Mouse (Mus musculus) fat pad, adult 2 months (tissue): ENCODE measurements at regions not wholly inside any gene's neighbourhood (a gene's known extent, or its start where the extent isn't known, plus 50 kb on each side); places are given as distances from the start of the nearest gene placed in this dataset.
A peak's percentile ranks its signal among the peaks of the same experiment; 100 is the strongest.
"Not testable (repeated sequence)": the region's sequence is repeated elsewhere in the genome, so short reads cannot be mapped to it uniquely, and the experiment has no call there.

Experiments
- DNase-seq: peaks from one replicate; pipeline ENCODE4 v3.0.0-alpha.2; 2011; ENCODE audit warnings: low read depth, low spot score; ENCODE audit errors: extremely low read depth

DNA sequence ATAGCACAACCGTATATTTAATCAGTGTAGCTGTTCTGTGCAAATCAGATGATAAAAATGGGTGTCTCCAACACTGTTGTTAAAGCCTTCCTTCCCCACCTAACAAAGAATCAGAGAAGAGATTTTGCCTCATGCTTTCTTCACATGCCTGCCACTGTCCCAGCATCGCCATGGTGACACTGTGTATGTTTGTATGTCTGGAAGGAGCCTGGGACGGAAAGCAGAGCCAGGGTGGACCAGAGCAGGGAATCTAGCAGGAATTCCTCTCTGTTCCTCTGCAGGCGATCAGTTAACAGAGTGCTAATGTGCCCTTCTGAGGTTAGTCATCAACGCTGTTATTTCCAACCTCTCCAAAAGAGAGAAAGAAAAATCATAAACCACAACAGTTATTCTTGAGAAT lies 222.4 kb downstream of the Adamts15 start:
- no peak for DNase-seq

DNA sequence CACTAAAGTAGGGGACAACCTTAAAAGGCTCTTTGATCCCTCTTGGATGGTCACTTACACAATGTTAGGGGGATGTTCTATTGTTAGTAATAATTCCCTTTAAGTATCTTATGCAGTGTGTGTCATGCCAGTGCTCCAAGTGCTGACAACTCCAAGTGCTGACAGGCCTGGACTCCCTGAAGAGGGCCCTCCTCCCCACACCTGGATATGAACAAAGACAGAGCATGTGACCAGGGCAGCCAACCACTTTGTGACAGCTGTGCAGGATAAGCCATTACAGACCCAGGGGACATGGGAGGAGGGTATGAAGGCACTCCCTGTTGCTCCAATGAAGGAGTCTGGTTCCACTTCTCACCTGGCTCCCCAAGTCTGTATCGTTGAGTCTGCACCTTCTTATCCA lies 224.7 kb downstream of the Adamts15 start:
- no peak for DNase-seq

DNA sequence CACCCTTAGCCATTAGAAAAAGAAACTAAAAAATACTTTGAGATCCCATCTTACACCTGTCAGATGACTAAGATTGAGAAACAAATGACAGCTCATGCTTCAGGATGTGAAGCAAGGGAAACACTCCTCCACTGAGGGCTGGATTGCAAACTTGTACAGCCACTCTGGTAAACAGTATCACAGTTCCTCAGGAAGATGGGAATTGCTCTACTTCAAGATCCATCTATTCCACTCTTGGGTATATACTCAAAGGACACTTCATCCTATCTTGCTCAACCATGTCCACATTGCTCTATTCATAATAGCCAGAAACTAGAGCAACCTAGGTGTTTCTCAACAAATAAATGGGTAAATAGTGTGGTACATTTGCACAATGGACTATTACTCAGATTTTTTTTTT lies 241.2 kb downstream of the Snx19 start:
- DNase-seq: peak; percentile 78

DNA sequence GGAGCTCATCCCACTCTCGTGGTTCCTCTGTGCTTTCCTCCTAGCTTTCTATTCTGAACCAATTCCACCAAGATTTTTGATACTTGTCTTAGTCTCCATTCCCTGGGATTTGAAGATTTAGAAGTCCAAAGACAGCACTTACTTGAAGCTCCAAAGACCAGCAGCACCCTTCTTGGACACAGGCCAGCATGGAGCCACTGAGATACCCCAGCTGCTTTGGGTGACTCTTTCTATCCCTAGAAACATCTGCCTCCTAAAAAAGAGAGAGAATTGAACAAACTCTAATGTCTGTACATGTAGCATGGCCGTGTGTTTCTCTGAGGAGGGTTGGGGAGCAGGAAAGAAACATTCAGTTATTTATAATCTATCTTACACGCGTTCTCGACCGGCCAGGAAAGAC lies 235.5 kb downstream of the Snx19 start:
- no peak for DNase-seq

DNA sequence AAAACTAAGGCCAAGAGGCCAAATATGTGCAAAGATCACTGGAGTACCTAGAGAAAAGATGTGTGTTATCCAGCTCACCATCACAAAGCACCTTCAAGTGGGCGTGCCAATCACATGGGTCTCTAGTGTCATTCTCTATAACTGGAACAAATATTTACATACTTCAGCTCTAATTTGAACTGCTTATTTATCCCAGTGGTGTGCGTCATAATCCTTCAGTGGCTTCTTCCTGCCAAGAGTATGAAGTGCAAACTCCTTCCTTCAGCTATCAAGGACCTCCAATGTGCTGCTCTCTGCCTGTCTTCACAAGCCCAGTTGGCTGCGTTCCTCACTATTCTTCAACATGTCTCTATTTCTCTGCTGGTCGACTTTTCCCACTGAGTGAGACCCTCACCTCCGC lies 227.1 kb downstream of the Snx19 start:
- no peak for DNase-seq

DNA sequence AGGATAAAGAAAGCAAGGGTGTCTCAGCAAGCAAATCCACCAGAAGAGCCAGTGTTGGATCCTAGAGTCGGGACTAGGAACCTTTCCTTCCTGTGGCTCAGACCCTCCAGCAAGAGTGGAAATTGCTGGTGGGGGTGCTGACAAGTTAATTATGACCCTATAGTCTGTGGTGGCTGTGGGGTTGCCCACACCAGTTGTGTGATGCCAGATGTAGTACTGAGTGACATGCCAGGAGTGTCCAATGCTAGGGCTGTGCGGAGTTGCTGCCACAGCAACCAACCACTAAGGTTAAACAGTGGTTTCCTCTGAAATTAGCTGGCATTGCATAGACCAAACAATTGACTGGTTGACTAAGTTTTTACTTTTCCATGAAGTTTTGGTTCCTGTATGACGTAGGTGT lies 226.3 kb downstream of the Snx19 start:
- DNase-seq: no peak

DNA sequence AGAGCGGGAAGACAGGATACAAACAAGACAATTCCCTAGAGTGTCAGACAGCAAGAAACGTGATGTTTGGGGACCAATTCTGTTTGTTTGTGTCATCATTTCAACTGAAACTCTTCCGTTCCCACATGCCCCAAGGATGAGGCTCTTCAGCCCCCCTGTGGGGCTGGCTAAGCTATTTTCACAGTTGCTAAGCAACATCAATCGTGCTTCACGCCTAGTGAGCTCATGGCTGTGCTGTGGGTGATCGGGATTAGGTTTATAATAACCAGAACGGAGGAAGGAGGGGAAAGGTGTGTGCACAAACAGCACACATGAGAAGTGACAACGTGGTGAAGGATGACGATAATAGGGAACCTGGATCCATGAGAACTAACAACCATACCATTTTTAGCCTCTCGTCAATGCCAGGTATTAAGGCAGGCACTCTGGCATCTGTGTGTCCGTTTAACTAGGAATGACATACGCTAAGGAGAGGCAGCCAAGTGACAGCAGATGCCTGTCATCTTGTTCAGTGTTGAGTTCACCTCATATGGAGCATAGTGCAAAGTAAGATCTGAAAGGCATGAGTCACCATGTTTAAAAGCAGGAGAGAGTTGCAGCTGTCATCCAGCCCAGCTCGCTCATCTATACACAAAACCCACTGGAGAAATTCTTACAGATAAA lies 222.6 kb downstream of the Snx19 start:
- no peak for DNase-seq

DNA sequence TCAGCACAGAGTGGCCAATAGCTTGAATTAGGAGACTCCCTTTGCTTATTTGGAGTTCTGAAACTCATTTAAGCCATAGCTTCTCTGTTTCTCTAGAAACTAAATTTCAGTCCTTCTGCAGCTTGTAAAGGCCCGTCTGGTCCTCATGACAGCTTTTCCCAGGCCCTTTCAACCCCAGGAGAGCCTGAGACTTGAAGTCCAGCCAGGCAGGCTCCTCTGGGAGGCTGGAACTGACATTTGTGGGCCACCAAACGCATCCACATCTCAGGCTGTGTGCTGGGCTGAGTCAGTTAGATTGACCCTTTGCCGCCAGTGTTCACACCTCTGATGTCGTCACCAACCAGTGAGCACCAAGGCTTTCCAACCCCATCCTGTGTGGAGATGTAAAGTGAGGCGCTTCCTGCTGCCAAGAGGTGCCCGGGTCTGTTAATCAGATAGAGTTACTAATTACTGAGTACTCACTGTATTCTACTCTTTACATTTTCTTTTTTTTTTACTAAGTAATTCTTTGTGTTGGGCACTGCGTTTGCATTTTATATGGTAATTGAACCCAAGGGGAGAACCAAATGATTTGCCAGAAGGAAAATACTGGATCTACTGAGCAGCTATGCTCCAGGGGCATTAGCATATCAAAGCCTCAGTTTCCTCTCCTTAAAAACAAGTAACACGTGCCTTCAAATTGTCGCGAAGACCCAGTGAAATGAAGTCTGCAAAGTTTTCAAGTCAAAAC lies 207.0 kb downstream of the Snx19 start:
- no peak for DNase-seq

DNA sequence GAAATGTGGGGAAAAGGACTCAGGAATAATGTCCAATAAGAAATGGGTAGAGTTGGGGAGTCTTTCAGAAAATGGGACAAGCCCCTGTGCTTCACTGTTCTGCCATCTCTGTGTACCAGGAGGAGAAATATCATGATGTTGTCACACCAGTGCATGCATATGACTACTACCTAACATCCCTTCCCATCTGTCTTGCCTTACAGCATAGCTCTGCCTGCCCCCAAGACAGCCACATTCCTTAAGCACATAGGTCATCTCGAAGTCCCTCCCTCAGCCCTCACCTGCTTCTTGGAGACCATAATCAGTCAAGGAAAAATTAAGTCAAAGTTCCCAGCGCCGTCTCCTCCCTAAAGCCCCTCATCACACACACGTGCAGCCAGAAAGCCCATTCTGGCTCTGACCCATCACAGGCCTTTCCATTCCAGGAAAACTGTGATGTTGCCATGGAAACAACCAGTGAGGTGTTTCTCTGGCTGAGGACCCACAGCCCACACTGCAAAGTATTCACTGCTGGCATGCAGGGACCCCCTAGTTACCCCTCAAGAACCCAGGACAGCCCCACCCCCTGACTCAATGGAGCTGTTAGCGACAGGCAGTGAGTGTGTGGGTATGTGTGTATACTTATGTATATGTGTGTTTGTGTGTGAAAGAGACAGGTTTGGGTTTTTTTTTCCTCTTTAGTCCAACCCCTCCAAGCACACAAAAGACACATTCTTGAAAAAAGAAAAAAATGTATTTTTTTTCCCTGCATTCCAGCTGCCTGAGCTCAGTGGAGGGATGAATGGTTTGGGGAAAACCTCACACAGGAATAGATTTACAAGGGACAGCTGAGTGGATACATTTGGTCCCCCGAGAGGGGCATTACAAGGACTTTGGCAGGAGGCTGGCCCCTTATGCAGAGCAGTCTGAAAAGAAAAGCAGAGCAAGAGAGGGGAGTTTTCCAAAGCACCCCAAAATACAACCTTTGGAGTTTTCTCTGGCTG lies 205.5 kb downstream of the Snx19 start:
- no peak for DNase-seq

DNA sequence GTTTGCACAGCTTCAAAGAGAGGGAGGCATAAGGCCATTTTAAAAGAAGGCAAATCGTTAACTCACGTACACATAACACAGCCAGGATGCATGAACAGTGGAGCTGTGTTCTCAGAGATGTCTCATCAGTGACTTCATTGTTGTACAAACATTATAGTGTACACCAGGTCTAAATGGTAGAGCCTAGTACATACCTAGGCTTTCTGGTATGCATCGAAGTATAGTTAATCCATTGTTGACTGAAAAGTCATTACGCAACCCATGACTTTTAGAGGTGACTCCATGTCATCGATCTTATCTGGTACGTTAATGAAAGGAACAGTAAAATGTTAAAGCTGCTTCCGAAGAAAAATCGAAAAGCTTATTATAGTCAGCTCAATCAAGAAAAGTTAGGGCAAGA lies 198.7 kb downstream of the Snx19 start:
- peak; percentile 54 for DNase-seq

DNA sequence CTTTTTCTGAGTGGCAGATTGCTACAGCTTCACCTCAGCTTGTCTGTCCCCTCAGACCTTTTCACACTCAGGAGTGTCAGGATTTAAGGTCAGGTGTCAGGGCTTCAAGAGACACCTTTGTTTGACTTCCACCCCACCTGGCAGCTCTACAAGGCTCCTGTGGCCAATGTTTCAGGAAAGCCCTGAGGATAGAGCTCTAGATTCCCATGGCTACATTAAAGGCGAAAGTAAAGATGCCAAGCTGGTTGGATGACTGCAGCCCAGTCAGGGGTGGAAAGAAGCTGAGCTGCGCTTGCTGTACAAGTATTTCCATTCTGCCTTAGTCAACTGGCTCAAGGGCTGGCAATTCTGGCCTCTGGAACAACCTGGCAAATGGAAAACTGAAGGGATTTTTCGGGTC lies 198.2 kb downstream of the Snx19 start:
- peak; percentile 66 for DNase-seq

DNA sequence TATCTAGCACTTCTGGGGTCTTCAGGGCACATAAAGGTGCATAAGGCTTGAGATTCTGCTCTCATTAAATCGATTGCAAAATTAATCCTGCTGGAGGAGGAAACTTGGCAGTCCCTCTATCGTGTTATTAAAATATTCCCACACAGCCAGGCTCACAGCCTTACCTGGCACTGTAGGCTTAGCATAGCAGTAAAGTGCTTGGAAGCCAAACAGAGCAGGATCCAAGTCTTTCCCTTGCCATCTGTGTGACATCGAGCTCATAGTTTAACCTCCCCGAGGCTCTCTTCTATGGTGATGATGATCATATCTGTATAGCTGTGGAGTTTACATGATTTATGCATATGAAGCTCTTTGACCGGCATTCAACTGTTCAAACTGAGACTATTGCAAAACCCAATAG lies 197.6 kb downstream of the Snx19 start:
- peak; percentile 100 for DNase-seq

DNA sequence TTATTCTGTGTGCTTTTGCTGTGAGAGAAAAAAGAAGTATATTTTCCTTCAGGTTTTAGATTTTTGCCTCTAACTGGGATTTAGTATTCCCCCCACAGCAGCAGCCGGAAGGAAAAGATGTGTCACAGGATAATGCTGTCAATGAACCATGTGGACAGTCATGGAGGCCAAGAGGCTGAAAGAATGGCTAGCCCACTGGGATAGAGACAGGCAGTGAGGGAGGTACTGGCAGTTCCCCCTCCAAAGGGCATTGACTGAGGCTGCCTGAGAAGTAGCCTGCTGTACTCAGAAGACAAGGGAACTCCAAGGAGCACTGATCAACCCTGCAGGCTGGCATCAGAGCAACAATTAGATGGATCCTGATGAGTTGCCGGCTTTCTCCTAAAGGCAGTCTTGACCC lies 192.4 kb downstream of the Snx19 start:
- DNase-seq: no peak

DNA sequence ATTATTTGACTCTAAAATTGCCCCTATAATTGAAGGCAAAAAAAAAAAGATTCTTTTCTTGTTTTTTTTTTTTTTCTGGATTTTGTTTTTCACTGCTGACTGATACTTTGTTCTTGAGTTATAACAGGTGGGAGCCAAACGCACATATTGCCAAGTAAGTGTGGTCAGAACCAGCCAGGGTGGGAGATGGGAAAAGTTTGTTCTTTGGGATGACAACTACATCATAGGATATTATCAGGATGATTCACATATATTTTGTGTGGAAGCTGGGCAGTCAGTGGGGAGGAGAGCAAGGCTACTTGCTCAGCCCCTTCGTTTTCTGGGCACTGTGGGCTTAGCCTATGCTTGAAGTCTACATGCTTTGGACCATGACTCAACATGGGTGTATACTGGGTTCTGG lies 191.3 kb downstream of the Snx19 start:
- DNase-seq: no peak

DNA sequence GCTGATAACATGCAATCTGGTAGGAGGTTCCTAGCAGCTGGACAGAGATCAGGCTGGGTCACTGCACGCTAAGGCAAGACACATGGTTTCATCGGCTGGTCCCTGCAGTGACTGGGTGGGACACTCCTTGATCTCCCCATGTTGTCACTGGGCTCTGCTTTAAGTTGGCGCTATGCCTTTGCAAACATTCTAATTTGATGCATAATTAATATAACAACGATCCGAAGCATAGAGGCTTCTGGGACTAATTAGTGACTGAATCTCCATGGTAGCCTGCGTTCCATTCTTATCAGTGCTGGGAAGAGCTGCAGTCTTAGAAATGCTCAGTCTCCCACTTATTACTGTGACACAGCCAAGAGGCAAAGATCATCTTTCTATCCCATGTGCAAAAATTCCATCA lies 186.8 kb downstream of the Snx19 start:
- no peak for DNase-seq

DNA sequence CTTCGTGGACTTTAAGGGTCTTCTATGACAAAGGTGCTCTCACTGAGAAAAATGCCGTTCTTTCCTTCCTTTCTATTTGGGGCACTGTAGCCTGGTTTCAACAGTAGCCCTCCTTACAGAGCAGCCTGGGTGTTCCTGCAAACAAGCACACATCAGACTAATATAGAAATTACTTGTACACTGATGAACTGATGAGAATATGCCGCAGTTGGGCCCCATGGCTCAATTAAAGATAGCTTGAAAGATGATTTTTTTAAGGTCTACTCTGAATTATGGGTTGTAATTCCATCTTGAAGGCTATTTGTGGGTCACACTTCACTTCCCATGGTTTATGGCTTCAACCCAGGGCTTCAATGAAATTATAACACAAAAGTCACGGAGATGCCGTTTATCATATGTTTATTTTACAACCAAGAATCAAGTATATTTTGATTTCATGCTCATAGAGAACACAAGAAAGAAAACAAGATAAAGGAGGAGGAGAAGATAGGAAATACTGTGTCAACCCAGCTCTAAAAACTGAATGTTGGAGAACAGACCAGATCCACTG lies 186.2 kb downstream of the Snx19 start:
- no peak for DNase-seq

DNA sequence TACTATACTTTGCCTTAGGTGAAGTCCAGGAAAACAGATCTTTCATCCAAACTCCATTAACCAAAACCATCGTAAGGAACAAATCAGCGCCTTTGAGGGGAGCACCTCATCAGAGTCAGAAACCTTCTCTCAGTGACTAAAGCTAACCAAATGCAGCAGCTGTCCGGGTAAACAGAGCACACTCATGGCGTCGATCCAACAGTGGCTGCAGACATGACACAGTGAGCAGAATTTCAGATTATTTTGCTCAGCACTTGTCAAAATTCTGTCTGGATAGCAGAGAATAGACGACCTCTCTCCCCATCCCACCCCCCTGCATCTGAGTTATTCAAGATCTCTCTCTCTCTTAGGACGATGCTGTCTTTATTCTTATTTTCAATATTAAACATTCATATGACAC lies 183.4 kb downstream of the Snx19 start:
- DNase-seq: no peak

DNA sequence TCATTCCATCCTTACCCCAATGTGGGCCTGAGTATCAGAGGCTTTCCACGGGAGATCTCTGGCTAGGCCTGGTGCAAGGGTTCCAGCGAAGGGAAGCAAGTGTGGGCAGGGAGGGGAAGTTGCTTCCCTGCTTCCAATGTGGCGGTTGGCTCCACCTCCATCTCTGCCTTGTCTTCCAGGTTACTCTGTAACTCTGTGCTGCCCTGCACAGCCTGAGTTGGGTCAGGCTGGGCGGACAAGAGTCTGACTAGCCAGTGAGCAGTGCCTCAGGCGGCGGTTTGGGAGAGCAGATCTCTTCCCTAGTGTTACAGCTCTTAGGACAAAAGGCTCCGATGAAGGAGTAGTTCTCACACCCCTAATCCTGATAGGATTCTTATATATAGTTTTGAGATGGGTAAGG lies 172.8 kb downstream of the Snx19 start:
- DNase-seq: no peak

DNA sequence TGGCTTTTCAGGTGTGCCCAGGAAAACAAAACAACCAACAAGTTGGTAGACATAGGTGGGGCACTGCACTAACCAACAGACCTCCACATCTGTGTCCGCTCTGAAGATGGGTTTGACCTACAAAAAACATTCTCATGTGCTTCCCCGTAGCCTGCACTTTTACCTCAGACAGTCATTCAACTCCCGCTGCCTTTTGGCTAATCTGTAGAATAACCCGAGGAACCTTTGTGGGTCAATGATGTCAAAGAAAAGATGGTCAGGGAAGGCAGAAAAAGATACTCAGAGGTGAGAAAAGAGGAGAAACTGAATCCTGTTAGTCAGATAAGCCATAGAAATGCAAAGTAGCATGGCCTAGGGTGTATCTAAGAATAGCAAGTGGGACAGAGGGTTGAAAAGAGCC lies 170.8 kb downstream of the Snx19 start:
- DNase-seq: no peak

DNA sequence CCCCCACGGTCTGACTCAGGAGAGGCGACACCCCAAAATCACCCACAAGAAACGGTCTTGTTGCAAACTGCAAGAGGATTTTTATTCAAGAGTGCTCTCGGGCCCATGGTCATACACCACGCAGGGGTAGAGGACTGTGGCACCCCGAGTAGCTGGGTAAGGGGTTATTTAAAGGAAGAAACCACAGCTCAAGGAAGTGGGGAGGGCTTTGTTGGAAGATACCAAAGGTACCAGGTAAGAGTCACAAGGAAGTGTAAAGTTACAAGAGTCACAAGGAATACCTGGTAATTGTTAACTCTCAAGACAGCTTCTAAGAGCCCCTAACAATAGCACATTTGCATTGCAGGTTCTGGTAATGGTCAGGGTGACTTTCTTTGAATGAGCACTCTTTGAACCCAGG lies 170.2 kb downstream of the Snx19 start:
- DNase-seq: not testable (repeated sequence)

DNA sequence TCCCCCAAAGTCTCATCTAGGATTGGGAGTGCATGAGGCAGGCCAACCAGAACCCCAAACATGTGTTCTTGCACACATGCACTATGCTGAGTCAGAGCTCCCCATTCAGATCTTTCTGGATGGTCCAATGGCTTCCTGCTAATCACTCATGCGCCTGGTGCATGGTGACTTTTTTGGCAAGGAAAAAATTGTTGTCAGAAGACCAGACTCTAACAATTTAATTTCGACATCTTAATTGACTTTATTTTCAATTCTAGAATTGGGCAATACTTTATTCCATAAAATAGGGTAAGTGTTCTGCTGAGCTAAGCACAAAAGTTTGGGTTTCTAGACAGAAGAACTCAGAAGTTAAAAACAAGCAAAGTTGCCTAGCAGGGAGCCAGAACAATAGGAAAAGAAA lies 165.7 kb downstream of the Snx19 start:
- DNase-seq: no peak
